Mouse (Mus musculus): ENCODE results near the gene Astn2. TPM values are rescaled to one million over a fixed set of nuclear protein-coding genes. Genes with fewer than 3 reads are reported as not detected.

Astn2 gene
- 0.18 TPM in 2 replicates for polyA plus RNA-seq (2015; fragmentation: Nextera tagmentation; extraction: Ambion mirVana)

DNA sequence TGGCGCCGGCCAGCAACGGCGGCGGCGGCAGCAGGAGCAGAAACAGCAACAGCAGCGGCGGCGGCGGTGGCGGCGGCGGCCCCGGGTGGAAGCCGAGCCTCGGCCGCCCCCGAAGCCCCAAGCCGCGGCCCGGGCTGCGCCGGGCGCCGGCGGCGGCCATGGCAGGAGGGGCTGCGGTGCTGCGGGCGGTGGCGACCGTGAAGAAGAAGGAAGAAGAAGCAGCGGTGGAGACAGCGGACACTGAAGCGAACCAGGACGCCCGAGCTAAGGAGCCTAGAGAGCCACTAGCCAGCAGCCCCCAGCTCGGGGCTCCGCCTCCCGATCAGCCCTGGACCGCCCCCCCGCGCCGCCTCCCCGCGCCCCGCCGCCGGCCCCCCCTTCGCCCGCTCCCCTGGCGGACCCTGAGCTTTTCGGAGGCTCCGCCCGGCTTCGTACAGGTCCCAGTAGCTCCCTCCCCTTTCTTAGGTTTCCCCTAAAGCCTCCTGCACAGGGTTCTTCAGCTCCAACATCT lies at the start of gene Astn2:
Astn2 (minus strand) TSS at position 411 of the 511 bp plus-strand sequence.
- H3K4me3 ChIP-seq (ENCODE audit: low read depth, low read length) = peak within 1 kb of the TSS; percentile 57
- WGBS = 1% methylated on average over 36 of the region's 56 CpGs
- no peak for TF ChIP-seq CTCF (IDR thresholded peaks at IDR 0.05; ENCODE audit: low read depth)

GRCm38 (mm10) chr4:66450115-66450514 lies 45.7 kb upstream of the Astn2 start:
- H3K27me3 ChIP-seq (replicated peaks; ENCODE audit: control insufficient read depth, insufficient read depth, low read length) = no peaks in the 10 kb centered on the region
- TF ChIP-seq CTCF (IDR thresholded peaks at IDR 0.05; ENCODE audit: low read depth) = 0 out of 2 replicates have a peak, but pooled peaks have one; percentile 21
- no peak overlapping the region for H3K4me2 ChIP-seq (replicated peaks; ENCODE audit: low read depth)
- WGBS = 17% methylated on average over 3 of the region's 3 CpGs
- H3K4me3 ChIP-seq (ENCODE audit: low read depth, low read length) = no peak overlapping the region
- H3K9me3 ChIP-seq (ENCODE audit: control insufficient read depth) = no peaks in the 10 kb centered on the region
- no peak overlapping the region for H3K27ac ChIP-seq (ENCODE audit: low read depth, low read length)
- ATAC-seq = no peak
- H3K36me3 ChIP-seq (ENCODE audit: control insufficient read depth, insufficient read depth) = no peaks in the 10 kb centered on the region
- H3K4me1 ChIP-seq (replicated peaks; ENCODE audit: control insufficient read depth, insufficient read depth, low read length) = no peaks in the 10 kb centered on the region
- H3K9ac ChIP-seq (ENCODE audit: low read depth, low read length) = no peak overlapping the region

More for the DNA sequence above, at the start of gene Astn2:
- Histone ChIP-seq H3K4me2 (replicated peaks; ENCODE audit: low read depth) (peak within 1 kb of the TSS; percentile 83), H3K9ac (ENCODE audit: low read depth, low read length) (peak within 1 kb of the TSS; percentile 22; the same call in 1 of the 2 replicates), H3K27me3 (replicated peaks; ENCODE audit: control insufficient read depth, insufficient read depth, low read length) (peaks cover 29% of the 10 kb centered on the region), H3K9me3 (ENCODE audit: control insufficient read depth) (no peaks in the 10 kb centered on the region), H3K36me3 (ENCODE audit: control insufficient read depth, insufficient read depth) (no peaks in the 10 kb centered on the region), H3K4me1 (replicated peaks; ENCODE audit: control insufficient read depth, insufficient read depth, low read length) (no peaks in the 10 kb centered on the region), H3K27ac (ENCODE audit: low read depth, low read length) (no peak within 1 kb of the TSS)
- ATAC-seq = no peak

- Histone ChIP-seq H3K4me2 (replicated peaks; ENCODE audit: low read depth) (no peak overlapping the region), H3K27ac (ENCODE audit: low read depth, low read length) (no peak overlapping the region), H3K36me3 (ENCODE audit: control insufficient read depth, insufficient read depth) (no peaks in the 10 kb centered on the region), H3K27me3 (replicated peaks; ENCODE audit: control insufficient read depth, insufficient read depth, low read length) (no peaks in the 10 kb centered on the region), H3K9ac (ENCODE audit: low read depth, low read length) (no peak overlapping the region), H3K4me1 (replicated peaks; ENCODE audit: control insufficient read depth, insufficient read depth, low read length) (no peaks in the 10 kb centered on the region), H3K4me3 (ENCODE audit: low read depth, low read length) (no peak overlapping the region), H3K9me3 (ENCODE audit: control insufficient read depth) (no peaks in the 10 kb centered on the region)
- TF ChIP-seq CTCF (IDR thresholded peaks at IDR 0.05; ENCODE audit: low read depth) = no peak
- no peak for ATAC-seq
- 68% methylated on average over 1 of the region's 1 CpGs for WGBS
Observed at GRCm38 (mm10) chr4:66431256-66431655, 26.8 kb upstream of the Astn2 start.

- H3K4me3 ChIP-seq (ENCODE audit: low read depth, low read length) = no peak overlapping the region
- H3K27me3 ChIP-seq (replicated peaks; ENCODE audit: control insufficient read depth, insufficient read depth, low read length) = no peaks in the 10 kb centered on the region
- H3K9me3 ChIP-seq (ENCODE audit: control insufficient read depth) = no peaks in the 10 kb centered on the region
- no peaks in the 10 kb centered on the region for H3K36me3 ChIP-seq (ENCODE audit: control insufficient read depth, insufficient read depth)
- TF ChIP-seq CTCF (IDR thresholded peaks at IDR 0.05; ENCODE audit: low read depth) = no peak
- WGBS = 53% methylated on average over 4 of the region's 4 CpGs
- no peak overlapping the region for H3K4me2 ChIP-seq (replicated peaks; ENCODE audit: low read depth)
- no peak overlapping the region for H3K9ac ChIP-seq (ENCODE audit: low read depth, low read length)
- ATAC-seq = no peak
- H3K27ac ChIP-seq (ENCODE audit: low read depth, low read length) = no peak overlapping the region
- H3K4me1 ChIP-seq (replicated peaks; ENCODE audit: control insufficient read depth, insufficient read depth, low read length) = no peaks in the 10 kb centered on the region
Observed at GRCm38 (mm10) chr4:66425804-66426203, 21.4 kb upstream of the Astn2 start.

DNA sequence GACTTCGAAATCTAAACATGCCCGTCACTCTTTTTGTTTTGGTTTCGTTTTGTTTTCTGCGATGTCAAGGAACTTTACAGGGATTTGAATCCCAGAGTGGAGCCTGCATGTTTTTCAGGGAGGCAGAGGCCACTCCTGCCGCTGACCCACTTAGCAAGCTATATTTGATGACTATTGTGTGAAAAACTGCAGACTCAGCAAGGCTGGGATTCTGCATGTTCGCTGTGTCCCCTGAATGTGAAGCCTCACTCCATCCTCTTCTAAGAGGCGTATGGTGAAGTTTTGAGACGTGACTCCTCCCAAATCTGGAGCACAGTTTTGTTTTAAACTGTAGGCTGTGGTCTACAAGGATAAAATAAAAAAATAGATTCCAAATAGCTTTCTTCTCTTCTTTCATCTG lies 10.4 kb upstream of the Astn2 start:
- Histone ChIP-seq H3K27ac (ENCODE audit: low read depth, low read length) (no peak overlapping the region), H3K27me3 (replicated peaks; ENCODE audit: control insufficient read depth, insufficient read depth, low read length) (no peaks in the 10 kb centered on the region), H3K4me2 (replicated peaks; ENCODE audit: low read depth) (peak overlapping the region; percentile 24), H3K36me3 (ENCODE audit: control insufficient read depth, insufficient read depth) (no peaks in the 10 kb centered on the region), H3K9me3 (ENCODE audit: control insufficient read depth) (no peaks in the 10 kb centered on the region), H3K4me1 (replicated peaks; ENCODE audit: control insufficient read depth, insufficient read depth, low read length) (no peaks in the 10 kb centered on the region), H3K9ac (ENCODE audit: low read depth, low read length) (no peak overlapping the region), H3K4me3 (ENCODE audit: low read depth, low read length) (no peak overlapping the region)
- no peak for ATAC-seq
- no peak for TF ChIP-seq CTCF (IDR thresholded peaks at IDR 0.05; ENCODE audit: low read depth)
- 66% methylated on average over 8 of the region's 8 CpGs for WGBS

DNA sequence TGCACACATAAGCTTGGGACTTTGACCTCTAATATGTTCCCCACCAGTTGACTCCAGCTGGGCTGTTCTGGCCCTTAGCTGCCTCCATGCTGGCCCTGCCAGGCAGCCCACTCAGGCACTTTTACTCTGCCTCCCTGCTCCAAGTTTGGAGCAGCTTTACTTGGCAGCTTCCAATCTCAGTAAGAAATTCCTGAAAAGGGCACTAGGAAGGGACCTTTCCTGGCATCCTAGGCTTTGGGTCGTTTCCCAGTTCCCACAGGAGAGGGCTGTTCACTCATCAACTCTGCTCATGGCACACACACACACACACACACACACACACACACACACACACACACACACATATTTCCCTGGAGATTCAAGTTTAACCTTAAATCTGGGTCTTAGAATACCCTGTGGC lies 675 bp upstream of the Astn2 start:
- no peak overlapping the region for H3K4me2 ChIP-seq (replicated peaks; ENCODE audit: low read depth)
- H3K27ac ChIP-seq (ENCODE audit: low read depth, low read length) = no peak overlapping the region
- WGBS = 14% methylated on average over 1 of the region's 1 CpGs
- no peaks in the 10 kb centered on the region for H3K9me3 ChIP-seq (ENCODE audit: control insufficient read depth)
- no peak overlapping the region for H3K9ac ChIP-seq (ENCODE audit: low read depth, low read length)
- no peaks in the 10 kb centered on the region for H3K4me1 ChIP-seq (replicated peaks; ENCODE audit: control insufficient read depth, insufficient read depth, low read length)
- peaks cover 29% of the 10 kb centered on the region for H3K27me3 ChIP-seq (replicated peaks; ENCODE audit: control insufficient read depth, insufficient read depth, low read length)
- no peak for TF ChIP-seq CTCF (IDR thresholded peaks at IDR 0.05; ENCODE audit: low read depth)
- no peak overlapping the region for H3K4me3 ChIP-seq (ENCODE audit: low read depth, low read length)
- ATAC-seq = no peak
- H3K36me3 ChIP-seq (ENCODE audit: control insufficient read depth, insufficient read depth) = no peaks in the 10 kb centered on the region
